Mouse (Mus musculus) limb, embryonic 14.5 days (tissue): ENCODE measurements around the gene Spcs1. TPM values are rescaled to one million over a fixed set of nuclear protein-coding genes. Genes with fewer than 3 reads are reported as not detected.
A peak's percentile ranks its signal among the peaks of the same experiment; 100 is the strongest.

Source experiments
- ATAC-seq: fragments of 200-750 bp; cut with Nextera tagmentation; 2 replicates; pipeline ENCODE4 v1.8.0; 2017; ENCODE audit warnings: low read depth, moderate number of reproducible peaks, moderate TSS enrichment; ENCODE audit not compliant: low FRiP score
- DNase-seq: peaks from one replicate; pipeline ENCODE4 v3.0.0-alpha.2; 2015; ENCODE audit warnings: low spot score
- H3K27ac ChIP-seq: fragments of 300-500 bp; sonication (generic); replicated peaks from 2 replicates; pipeline ENCODE4 v1.5.1; 2014; ENCODE audit warnings: low read depth, mild to moderate bottlenecking, low read length, moderate library complexity, mixed read lengths
- H3K27me3 ChIP-seq: fragments of 300-500 bp; sonication (generic); 2 replicates; pipeline ENCODE4 v1.6.1; 2014; ENCODE audit warnings: low read length, mixed read lengths; ENCODE audit not compliant: control insufficient read depth, insufficient read depth
- H3K36me3 ChIP-seq: fragments of 300-500 bp; sonication (generic); 2 replicates; pipeline ENCODE4 v1.6.1; 2014; ENCODE audit warnings: mild to moderate bottlenecking, low read length, moderate library complexity, mixed read lengths; ENCODE audit not compliant: control insufficient read depth, insufficient read depth
- H3K4me1 ChIP-seq: fragments of 300-500 bp; sonication (generic); 2 replicates; pipeline ENCODE4 v1.6.1; 2014; ENCODE audit warnings: antibody characterized with exemption, low read length, mixed read lengths; ENCODE audit not compliant: control insufficient read depth, insufficient read depth
- H3K4me2 ChIP-seq: fragments of 300-500 bp; sonication (generic); replicated peaks from 2 replicates; pipeline ENCODE4 v1.6.1; 2014; ENCODE audit warnings: low read depth, mild to moderate bottlenecking, low read length, moderate library complexity; ENCODE audit not compliant: severe bottlenecking
- H3K4me3 ChIP-seq: fragments of 300-500 bp; sonication (generic); replicated peaks from 2 replicates; pipeline ENCODE4 v1.5.1; 2014; ENCODE audit warnings: low read length
- H3K9ac ChIP-seq: fragments of 300-500 bp; sonication (generic); 2 replicates; pipeline ENCODE4 v1.6.1; 2014; ENCODE audit warnings: mild to moderate bottlenecking, low read depth, low read length, moderate library complexity; ENCODE audit not compliant: severe bottlenecking
- H3K9me3 ChIP-seq: fragments of 300-500 bp; sonication (generic); 2 replicates; pipeline ENCODE4 v1.6.1; 2016; ENCODE audit warnings: low read length; ENCODE audit not compliant: control insufficient read depth
- POLR2A ChIP-seq: fragments of 200-500 bp; IDR thresholded peaks from 2 replicates; pipeline ENCODE4 v1.8.0; 2012; ENCODE audit warnings: inconsistent platforms, mild to moderate bottlenecking, moderate library complexity, borderline replicate concordance; ENCODE audit not compliant: insufficient read depth, insufficient read length; ENCODE audit errors: extremely low read depth
- WGBS: fragments of 180-500 bp; shearing (Covaris S2); extraction: QIAGEN DNeasy Blood & Tissue Kit; methylation state at CpG from one replicate; pipeline ENCODE4 v1.1.7; 2014; 5-methylcytosine and 5-hydroxymethylcytosine counted together
- polyA plus RNA-seq, 2 experiments: library from polyadenylated mRNA; depleted of rRNA in 1 of 2; stranded (reverse) in 1 of 2; unstranded in 1 of 2; fragments of >200 nt; fragmentation: Nextera tagmentation in 1 of 2; extraction: Ambion mirVana in 1 of 2; gene quantifications; 2 replicates each; pipeline versions ENCODE4 v1.2.1 to v1.2.3; 2012 to 2014

The Spcs1 gene
- polyA plus RNA-seq, 2 experiments = 339 to 460 TPM

DNA sequence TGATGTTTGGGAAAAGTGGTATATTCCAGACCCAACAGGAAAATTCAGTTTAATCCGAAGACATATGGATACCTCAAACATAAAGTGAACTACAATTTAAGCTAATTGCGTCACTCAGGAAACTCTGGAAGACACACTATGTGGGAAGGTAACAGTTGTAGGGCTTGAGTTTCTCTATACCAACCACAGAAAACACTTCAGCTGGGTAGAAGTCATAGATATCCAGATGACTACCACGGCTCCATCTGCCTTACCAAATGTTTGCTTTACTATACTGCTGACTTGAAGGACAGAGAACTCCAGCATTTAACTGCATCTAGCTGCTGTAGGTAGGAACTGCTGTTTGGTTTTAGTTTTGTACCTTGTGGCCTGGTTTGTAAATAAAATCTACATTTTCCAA, 10.1 kb upstream of the Spcs1 start:
- TF ChIP-seq POLR2A = no peak
- H3K4me3 ChIP-seq = no peak overlapping the region
- ATAC-seq (no peak), DNase-seq (no peak)
- H3K4me2 ChIP-seq = no peak overlapping the region
- peaks cover 84% of the 10 kb centered on the region for H3K36me3 ChIP-seq
- H3K4me1 ChIP-seq = no peaks in the 10 kb centered on the region
- no peak overlapping the region for H3K9ac ChIP-seq
- 89% methylated on average over 3 of the region's 3 CpGs for WGBS
- no peak overlapping the region for H3K27ac ChIP-seq
- H3K9me3 ChIP-seq = no peaks in the 10 kb centered on the region
- H3K27me3 ChIP-seq = no peaks in the 10 kb centered on the region

DNA sequence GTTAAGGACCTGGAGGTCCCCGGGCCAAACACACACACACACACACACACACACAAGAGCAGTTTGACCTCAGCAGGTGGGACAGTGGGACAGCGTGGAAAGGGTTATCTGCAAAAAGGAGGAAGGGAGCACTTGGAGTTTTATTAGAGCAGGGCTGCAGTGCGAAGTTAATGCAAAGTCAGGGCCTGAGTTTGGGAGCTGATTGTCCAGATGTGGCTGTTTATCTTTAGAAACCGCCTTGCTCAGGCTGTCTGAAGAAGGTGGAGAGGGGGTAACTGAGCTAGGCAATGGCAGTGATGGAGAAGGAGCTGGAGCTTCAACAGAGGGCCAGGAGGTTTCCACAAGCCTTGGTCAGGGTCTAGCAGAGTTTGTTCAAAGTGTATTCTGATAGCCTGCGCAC, 5.3 kb upstream of the Spcs1 start:
- Histone ChIP-seq H3K27ac (no peak overlapping the region), H3K27me3 (no peaks in the 10 kb centered on the region), H3K9me3 (no peaks in the 10 kb centered on the region), H3K4me1 (peaks cover 4% of the 10 kb centered on the region), H3K4me2 (no peak overlapping the region), H3K9ac (no peak overlapping the region), H3K4me3 (no peak overlapping the region), H3K36me3 (peaks cover 47% of the 10 kb centered on the region)
- no peak for TF ChIP-seq POLR2A
- WGBS = 71% methylated on average over 5 of the region's 5 CpGs
- DNase-seq (no peak), ATAC-seq (no peak)

DNA sequence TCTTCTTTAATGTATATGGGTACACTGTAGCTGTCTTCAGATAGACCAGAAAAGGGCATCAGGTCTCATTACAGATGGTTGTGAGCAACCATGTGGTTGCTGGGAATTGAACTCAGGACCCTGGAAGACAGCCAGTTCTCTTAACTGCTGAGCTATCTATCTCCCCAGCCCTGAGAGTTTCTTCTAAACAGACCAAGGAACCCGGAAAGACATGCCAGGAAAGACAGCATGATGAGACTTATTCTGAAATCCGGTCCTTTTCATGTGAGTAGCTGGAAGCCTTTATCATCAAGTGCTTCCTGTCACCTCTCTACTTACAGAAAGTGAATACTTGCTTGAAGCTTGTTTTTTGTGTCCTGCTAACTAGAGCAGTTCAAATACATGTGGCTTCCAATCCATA, 3.1 kb upstream of the Spcs1 start:
- 85% methylated on average over 2 of the region's 2 CpGs for WGBS
- Histone ChIP-seq H3K36me3 (peaks cover 25% of the 10 kb centered on the region), H3K27ac (no peak overlapping the region), H3K9ac (no peak overlapping the region), H3K27me3 (no peaks in the 10 kb centered on the region), H3K9me3 (no peaks in the 10 kb centered on the region), H3K4me1 (peaks cover 11% of the 10 kb centered on the region), H3K4me2 (no peak overlapping the region), H3K4me3 (no peak overlapping the region)
- ATAC-seq = no peak
- DNase-seq = no peak
- no peak for TF ChIP-seq POLR2A

- TF ChIP-seq POLR2A = no peak
- peak overlapping the region; percentile 91 for H3K27ac ChIP-seq
- WGBS = 1% methylated on average over 21 of the region's 21 CpGs
- no peaks in the 10 kb centered on the region for H3K9me3 ChIP-seq
- no peaks in the 10 kb centered on the region for H3K27me3 ChIP-seq
- peak overlapping the region; percentile 93 for H3K9ac ChIP-seq
- ATAC-seq (0 out of 2 replicates have a peak, but pooled peaks have one; percentile 6), DNase-seq (no peak)
- H3K4me1 ChIP-seq = peaks cover 11% of the 10 kb centered on the region
- peaks cover 16% of the 10 kb centered on the region for H3K36me3 ChIP-seq
- peak overlapping the region; percentile 75 for H3K4me2 ChIP-seq
- peak overlapping the region; percentile 91 for H3K4me3 ChIP-seq
Observed at GRCm38 (mm10) chr14:31000816-31001306, 611 bp downstream of the Spcs1 start.

DNA sequence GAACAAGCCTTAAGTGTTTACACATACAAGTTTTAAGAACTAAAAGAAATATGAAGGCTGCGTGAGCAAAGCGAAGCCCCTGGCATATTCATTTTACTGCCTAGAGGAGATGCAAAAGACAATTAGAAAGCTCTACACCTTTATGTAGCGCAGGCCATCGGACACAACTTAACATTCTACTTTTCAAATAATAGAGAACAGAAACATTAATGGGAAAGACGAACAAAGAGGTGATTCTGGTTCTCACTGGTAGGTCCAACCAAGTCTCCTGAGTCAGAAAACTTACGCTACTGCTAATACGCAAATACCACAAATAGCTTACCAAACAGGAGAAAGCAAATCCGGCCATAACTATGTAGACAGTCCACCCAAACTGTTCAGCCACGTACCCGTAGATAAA, 1.1 kb downstream of the Spcs1 start:
- Histone ChIP-seq H3K27ac (peak overlapping the region; percentile 91; the same call in 1 of the 2 replicates), H3K27me3 (no peaks in the 10 kb centered on the region), H3K4me3 (peak overlapping the region; percentile 91), H3K4me2 (peak overlapping the region; percentile 75), H3K4me1 (peaks cover 11% of the 10 kb centered on the region), H3K36me3 (peaks cover 16% of the 10 kb centered on the region), H3K9me3 (no peaks in the 10 kb centered on the region), H3K9ac (peak overlapping the region; percentile 93)
- no peak for TF ChIP-seq POLR2A
- ATAC-seq (no peak), DNase-seq (no peak)
- 58% methylated on average over 10 of the region's 10 CpGs for WGBS

- Histone ChIP-seq H3K9ac (no peak overlapping the region), H3K36me3 (peaks cover 9% of the 10 kb centered on the region; the same call in 1 of the 2 replicates), H3K4me3 (no peak overlapping the region), H3K27ac (no peak overlapping the region), H3K4me2 (no peak overlapping the region), H3K4me1 (peaks cover 6% of the 10 kb centered on the region), H3K9me3 (no peaks in the 10 kb centered on the region), H3K27me3 (no peaks in the 10 kb centered on the region)
- no peak for ATAC-seq
- TF ChIP-seq POLR2A = no peak
- no peak for DNase-seq
Observed at GRCm38 (mm10) chr14:30996417-30996816, 5.1 kb downstream of the Spcs1 start.
